Mouse (Mus musculus) kidney, postnatal 4 days (tissue): Measurements from ENCODE around the gene Rpl24.
"Not testable (repeated sequence)": the region's sequence is repeated elsewhere in the genome, so short reads cannot be mapped to it uniquely, and the experiment has no call there.

Experiments
- DNase-seq, 2 experiments: peaks; one replicate each; pipeline ENCODE4 v3.0.0; 2021; ENCODE audit warnings: mixed read lengths in 2 of 2

Rpl24 gene

GRCm38 (mm10) chr16:55966212-55966871 lies at the start of gene Rpl24:
Gene Rpl24 (plus strand): TSS chr16:55966275.
- peak; percentile 98 for DNase-seq

GRCm38 (mm10) chr16:55922079-55922478 lies 44.0 kb upstream of the Rpl24 start:
- no peak for DNase-seq

DNA sequence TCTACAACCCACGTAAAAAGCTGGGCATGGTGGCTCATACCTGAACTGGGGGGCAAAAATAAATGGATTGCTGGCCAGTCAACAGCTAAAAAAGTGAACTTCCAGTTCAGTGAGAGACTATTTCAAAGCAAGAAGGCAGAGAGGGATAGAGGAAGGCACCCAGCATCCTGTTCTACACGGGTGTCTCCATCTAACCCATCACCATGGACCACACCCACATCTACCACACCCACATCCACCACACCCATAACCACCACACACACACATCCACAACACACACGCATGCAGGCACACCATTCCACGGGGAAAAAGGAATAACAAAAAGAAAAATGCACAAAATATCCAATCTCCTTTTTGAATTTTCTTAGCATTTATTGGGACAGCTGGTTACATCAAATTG lies 42.1 kb upstream of the Rpl24 start:
- DNase-seq: no peak

GRCm38 (mm10) chr16:55933681-55934343 lies 32.3 kb upstream of the Rpl24 start:
- DNase-seq: peak; percentile 46 to 62

DNA sequence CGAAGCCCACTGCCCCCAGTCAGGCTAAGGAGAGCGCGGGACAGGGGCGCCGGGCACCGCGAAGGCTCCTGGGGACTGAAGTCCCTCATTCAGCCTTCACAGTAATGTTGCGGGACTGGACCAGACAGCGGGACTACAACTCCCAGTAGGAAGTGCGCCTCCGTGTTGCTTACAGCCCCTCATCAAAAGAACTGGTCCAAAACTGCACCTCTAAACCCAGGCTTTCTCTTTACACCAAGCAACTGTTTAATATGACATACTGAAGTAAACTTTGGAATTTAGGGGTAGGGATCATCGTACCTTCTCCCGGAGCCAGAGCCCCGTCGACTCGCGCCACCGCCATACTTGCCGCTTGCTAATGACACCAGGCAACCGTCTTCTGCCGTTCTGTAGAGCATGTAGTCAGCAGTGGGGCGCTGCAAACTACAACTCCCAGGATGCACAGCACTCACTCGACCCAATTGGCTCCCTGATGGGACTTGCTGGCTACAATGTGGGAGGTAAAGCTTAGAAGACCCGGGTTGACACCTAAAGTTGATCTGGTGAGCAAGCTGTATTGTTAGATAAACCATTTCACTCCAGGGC lies 31.5 kb upstream of the Rpl24 start, which contains the start of gene Cep97:
TSS of gene Cep97 (minus strand) at position 403 of the 585 bp plus-strand sequence.
- DNase-seq: peak; percentile 89 to 93

GRCm38 (mm10) chr16:55938761-55939160 lies 27.3 kb upstream of the Rpl24 start:
- no peak for DNase-seq

- DNase-seq: peak; percentile 30 to 49
Measured at GRCm38 (mm10) chr16:55939703-55940102, 26.4 kb upstream of the Rpl24 start.

DNA sequence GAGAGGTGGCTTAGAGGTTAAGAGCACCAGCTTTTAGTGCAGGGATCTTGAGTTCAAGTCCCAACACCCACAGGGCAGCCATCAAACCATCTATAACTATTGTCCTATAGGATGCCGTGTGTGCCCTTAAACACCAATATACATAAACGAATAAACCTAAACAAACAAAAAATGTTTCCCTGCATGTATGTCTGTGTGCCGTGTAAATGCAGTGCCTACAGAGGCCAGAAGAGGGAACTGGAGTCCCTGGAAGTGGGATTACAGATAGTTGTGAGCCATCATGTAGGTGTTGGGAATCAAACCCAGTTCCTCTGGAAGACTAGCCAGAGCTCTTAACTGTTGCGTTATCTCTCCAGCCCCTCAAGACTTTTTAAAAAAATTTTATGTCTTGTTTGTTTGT lies 25.3 kb upstream of the Rpl24 start:
- DNase-seq: no peak

DNA sequence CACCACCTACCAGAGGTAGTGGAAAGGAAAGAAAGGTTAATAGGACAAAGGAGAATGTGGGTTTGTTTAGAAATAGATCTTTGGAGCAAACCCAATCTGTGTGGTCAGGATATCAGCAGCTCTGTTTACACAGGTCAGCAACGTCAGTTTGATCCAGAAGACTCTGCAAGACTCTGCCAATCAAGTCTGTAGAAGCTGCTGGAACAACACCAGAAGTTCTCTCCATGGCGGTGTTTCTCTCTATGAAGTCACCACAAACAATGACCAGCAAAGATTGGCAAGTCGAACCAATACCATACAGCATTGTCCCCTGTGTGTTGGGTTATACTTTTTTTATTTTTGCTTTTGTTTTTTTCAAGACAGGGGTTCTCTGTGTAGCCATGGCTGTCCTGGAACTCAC lies 18.8 kb upstream of the Rpl24 start:
- DNase-seq: no peak

DNA sequence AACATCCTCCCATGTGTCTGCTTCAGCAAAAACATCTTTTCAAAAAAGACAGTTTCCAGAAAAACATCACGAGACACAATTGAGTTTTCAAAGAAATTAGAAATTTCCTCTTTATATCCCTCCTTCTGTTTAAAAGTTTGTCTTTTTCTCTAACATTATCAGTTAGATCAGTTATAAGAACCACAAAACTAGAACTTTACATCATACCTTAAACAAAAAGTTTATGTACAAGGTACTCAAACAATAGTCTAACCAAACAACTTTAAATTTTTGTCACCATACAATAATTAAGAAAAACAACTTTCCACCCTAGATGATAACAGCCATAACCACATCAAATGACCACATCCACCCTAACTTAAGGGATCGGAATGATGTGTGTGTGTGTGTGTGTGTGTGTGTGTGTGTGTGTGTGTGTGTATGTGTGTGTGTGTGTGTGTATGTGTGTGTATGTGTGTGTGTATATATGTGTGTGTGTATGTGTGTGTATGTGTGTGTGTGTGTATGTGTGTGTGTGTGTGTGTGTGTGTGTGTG lies 18.1 kb upstream of the Rpl24 start:
- DNase-seq: not testable (repeated sequence)

DNA sequence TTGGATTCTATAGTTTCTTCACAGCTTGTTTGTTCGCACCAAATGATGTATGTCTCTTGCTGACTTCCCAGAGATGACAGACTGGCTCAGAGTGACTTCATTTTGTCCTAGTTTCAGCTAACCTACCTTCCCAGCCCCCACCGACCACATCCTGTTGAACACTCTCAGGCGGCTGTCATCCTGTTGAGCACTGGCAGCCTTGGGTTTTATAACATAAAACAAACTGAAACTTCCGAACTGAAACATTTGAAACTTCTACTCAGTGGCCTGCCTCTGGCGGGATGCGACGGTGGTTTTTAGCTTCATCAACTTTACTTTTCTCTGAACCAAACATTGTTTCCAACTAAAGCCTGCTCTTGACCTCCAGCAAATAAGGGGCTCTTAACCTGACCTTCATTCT lies 17.1 kb upstream of the Rpl24 start:
- peak; percentile 56 to 68 for DNase-seq

GRCm38 (mm10) chr16:55950462-55950861 lies 15.6 kb upstream of the Rpl24 start:
- DNase-seq: no peak

DNA sequence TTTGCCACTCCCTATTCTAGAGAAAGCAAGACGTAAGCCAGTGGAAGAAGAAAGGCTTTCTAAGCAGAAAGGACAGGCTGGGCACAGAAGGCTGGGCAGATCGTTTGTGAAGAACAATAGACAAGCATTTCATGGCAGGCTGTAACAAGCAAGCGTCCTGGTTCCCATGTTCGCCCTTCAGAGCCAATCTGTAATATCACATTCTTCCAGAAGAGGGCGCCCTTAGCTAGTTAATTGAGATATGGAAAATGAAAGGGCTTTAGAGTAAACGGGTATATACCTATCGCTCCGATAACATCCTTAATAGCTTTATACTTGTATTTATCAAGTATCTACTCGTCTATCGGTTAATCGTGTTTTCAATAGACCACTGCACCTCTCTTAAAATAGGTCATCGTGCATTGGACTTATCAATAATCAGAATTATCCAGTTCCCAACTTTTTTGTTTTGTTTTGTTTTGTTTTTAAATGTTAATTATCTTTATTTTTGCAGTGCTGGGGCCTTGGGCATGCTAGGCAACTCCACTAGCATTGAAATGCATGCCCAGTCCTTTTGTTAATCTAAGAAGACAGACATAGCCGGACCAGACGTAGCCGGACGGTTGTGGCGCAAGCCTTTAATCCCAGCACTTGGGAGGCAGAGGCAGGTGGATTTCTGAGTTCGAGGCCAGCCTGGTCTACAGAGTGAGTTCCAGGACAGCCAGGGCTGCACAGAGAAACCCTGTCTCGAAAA lies 15.0 kb upstream of the Rpl24 start:
- peak; percentile 64 to 74 for DNase-seq

GRCm38 (mm10) chr16:55951679-55952327 lies 14.3 kb upstream of the Rpl24 start:
- no peak for DNase-seq

- no peak for DNase-seq
Measured at GRCm38 (mm10) chr16:55952771-55953170, 13.3 kb upstream of the Rpl24 start.

- not testable (repeated sequence) for DNase-seq
Measured at GRCm38 (mm10) chr16:55954196-55954595, 11.9 kb upstream of the Rpl24 start.

DNA sequence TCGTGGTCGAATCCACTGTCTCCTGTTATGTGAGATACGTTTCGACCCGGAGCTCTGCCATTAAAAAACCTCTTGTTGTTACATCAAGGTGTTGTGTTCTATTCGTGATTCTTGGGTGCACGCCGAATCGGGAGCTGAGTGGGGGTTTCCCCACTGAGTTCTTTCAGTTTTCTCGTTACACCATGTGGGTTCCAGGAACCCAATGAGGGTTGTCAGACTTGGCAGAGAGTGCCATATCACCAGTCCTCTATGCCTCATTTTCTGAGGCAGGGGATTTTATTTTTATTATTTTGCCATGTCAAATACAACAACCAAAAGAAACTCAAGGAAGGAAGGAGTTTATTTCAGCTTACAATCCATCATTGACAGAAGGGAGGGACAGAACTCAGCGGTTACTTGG lies 3.0 kb upstream of the Rpl24 start:
- not testable (repeated sequence) for DNase-seq

DNA sequence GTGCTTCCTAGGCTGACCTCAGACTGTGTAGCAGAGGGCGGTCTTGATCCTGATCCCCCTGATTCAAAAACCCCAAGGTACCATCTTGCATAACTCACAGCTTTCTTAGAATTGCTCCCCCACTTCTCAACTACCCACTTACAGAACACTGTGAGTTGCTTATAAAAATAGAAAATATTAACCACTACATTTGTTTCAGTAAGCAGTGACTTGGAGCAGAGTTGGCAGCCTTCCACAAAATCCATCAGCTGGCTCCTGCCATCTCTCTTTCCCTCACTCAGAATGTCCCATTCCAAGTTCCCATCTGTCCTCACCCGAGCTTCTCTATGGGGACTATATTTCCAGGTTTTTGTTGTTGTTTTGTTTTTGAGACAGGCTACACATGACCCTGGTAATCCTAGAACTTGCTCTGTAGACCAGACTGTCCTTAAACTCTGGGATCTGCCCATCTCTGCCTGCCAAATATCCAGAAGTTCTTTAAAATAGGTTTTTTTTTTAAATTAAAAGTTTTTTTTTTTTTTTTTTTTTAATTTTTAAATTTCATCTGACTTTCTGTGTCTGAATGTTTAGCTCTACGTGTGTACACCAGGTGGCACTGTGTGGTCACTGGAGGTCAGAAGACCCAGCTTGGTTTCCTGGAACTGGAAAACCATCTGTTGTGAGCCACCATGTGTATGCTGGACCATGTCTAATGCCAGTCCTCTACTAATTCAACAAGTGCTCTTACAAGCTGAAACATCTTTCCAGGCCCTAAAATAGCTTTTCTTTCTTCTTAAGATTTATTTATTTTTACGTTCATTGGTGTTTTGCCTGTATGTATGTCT lies 1.7 kb upstream of the Rpl24 start:
- DNase-seq: peak; percentile 35 to 59

GRCm38 (mm10) chr16:55967221-55967620 lies 1.1 kb downstream of the Rpl24 start:
- DNase-seq: no peak

DNA sequence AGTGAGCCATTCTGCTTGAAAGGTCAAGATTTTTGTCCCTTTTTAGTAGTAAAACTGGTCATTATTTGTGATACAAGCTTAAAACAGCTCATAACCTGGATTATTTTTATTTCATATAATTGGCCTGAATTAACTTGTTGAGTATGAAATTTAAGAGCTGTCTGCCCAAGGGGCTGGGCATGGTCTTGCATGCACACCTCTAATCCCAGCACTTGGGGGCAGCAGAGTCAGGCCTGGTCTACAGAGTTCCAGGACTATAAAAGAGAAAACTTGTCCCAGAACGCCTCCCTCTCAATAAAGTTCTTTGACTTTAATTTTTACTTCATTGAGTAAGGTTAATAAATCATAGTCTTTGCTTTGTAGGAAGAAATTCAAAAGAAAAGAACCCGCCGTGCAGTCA lies 3.1 kb downstream of the Rpl24 start:
- peak; percentile 64 to 73 for DNase-seq

GRCm38 (mm10) chr16:55970416-55970815 lies 4.3 kb downstream of the Rpl24 start:
- no peak for DNase-seq
